Mouse (Mus musculus): ENCODE measurements around the gene Sigirr. TPM values are rescaled to one million over a fixed set of nuclear protein-coding genes. Genes with fewer than 3 reads are reported as not detected.

Sigirr gene
- polyA plus RNA-seq, 1 experiment from 2014 or later = 3.5 TPM

DNA sequence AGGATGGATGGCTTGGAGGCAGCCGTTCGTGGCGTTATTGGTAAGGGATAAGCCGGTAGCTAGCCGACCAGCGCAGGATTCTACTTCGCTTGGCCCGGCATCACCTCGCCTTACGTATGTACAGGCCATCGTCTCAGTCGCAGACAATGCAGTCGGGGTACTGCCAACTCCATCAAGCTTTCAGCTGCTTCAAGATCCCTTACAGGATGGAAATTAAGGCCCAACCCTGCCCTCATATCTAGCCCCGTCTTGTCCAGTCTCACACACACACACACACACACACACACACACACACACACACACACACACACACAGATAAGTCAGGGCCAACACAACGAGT, 23.1 kb upstream of the Sigirr start:
- 2% methylated on average over 15 of the region's 15 CpGs for WGBS
- Histone ChIP-seq H3K4me2 (peak overlapping the region; percentile 69), H3K9me3 (no peaks in the 10 kb centered on the region), H3K9ac (peak overlapping the region; percentile 74), H3K4me3 (peak overlapping the region; percentile 62), H3K27ac (replicated peaks) (peak overlapping the region; percentile 88), H3K36me3 (no peaks in the 10 kb centered on the region), H3K4me1 (replicated peaks) (peaks cover 7% of the 10 kb centered on the region; the same call in 1 of the 2 replicates), H3K27me3 (no peaks in the 10 kb centered on the region)
- peak; percentile 34; the same call in 1 of the 2 replicates for ATAC-seq (ENCODE audit: low read depth)

- H3K9ac ChIP-seq = peak overlapping the region; percentile 74
- H3K4me2 ChIP-seq = peak overlapping the region; percentile 69
- H3K9me3 ChIP-seq = no peaks in the 10 kb centered on the region
- peak overlapping the region; percentile 88 for H3K27ac ChIP-seq (replicated peaks)
- no peaks in the 10 kb centered on the region for H3K27me3 ChIP-seq
- H3K36me3 ChIP-seq = no peaks in the 10 kb centered on the region
- WGBS = 2% methylated on average over 29 of the region's 29 CpGs
- H3K4me3 ChIP-seq = peak overlapping the region; percentile 62
- ATAC-seq (ENCODE audit: low read depth) = peak; percentile 97
- H3K4me1 ChIP-seq (replicated peaks) = peaks cover 7% of the 10 kb centered on the region; the same call in 1 of the 2 replicates
These were observed 22.5 kb upstream of the Sigirr start for GRCm38 (mm10) chr7:141122689-141123516.

DNA sequence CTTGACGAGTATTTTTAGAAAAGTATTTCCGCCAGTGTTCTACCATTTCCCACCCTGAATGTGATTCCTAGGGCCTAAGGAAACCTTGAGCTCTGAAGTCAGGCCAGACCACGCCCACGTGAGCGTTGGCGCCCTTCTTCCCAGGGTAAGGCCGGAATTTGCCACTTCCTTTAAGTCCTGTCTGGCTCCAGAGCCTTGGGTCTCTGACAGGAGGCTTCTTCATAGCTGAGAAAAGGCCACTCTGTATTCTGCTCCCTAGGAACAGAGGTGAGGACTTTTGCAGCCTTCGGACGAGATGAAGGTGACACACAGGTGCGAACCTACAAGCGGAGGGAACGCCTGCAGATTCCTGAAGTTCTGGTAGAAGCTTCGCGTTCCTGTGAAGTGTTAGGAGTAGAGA, 21.9 kb upstream of the Sigirr start, which contains the start of gene Ptdss2:
Gene Ptdss2, plus strand, starts transcription at position 138 of the 400 bp plus-strand sequence.
- 59% methylated on average over 14 of the region's 14 CpGs for WGBS
- Histone ChIP-seq H3K4me1 (replicated peaks) (peaks cover 7% of the 10 kb centered on the region; the same call in 1 of the 2 replicates), H3K27ac (replicated peaks) (peak within 1 kb of the TSS; percentile 88)

DNA sequence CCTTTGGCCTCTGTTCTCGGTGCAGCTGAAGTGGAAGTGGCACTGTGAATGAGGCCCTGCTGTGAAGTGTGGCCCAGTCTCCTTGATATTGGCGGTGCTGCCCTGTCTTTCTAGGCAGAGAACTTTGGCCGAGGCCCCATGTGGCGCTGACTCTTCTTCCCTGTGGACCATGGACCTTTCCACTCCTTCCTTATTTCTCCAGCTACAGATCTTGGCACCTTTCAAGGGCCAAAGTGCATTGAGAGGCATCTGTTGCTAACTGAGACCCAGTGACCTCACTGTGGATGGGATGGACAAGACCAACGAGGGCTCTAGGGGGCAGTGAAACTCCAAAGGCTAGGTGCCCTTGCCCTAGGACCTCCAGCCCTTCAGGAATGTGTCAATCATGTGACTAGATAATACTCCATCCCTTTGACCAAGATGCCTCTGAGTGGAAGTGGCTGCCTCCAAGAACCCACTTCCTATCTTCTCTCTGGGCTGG, 20.7 kb upstream of the Sigirr start:
- H3K4me3 ChIP-seq = no peak overlapping the region
- H3K9me3 ChIP-seq = no peaks in the 10 kb centered on the region
- H3K4me1 ChIP-seq (replicated peaks) = peaks cover 7% of the 10 kb centered on the region; the same call in 1 of the 2 replicates
- no peak for ATAC-seq (ENCODE audit: low read depth)
- H3K27ac ChIP-seq (replicated peaks) = no peak overlapping the region
- peaks cover 7% of the 10 kb centered on the region for H3K27me3 ChIP-seq
- no peaks in the 10 kb centered on the region for H3K36me3 ChIP-seq
- 83% methylated on average over 5 of the region's 5 CpGs for WGBS
- H3K9ac ChIP-seq = no peak overlapping the region
- H3K4me2 ChIP-seq = no peak overlapping the region

More for the DNA sequence above, 21.9 kb upstream of the Sigirr start, which contains the start of gene Ptdss2:
- peak within 1 kb of the TSS; percentile 62 for H3K4me3 ChIP-seq
- H3K4me2 ChIP-seq = peak within 1 kb of the TSS; percentile 69
- no peaks in the 10 kb centered on the region for H3K36me3 ChIP-seq
- no peak for ATAC-seq (ENCODE audit: low read depth)
- peaks cover 5% of the 10 kb centered on the region for H3K27me3 ChIP-seq
- H3K9ac ChIP-seq = peak within 1 kb of the TSS; percentile 74
- H3K9me3 ChIP-seq = no peaks in the 10 kb centered on the region

GRCm38 (mm10) chr7:141120605-141121004, 20.2 kb upstream of the Sigirr start:
- 90% methylated on average over 3 of the region's 3 CpGs for WGBS
- ATAC-seq (ENCODE audit: low read depth) = no peak
- Histone ChIP-seq H3K4me3 (no peak overlapping the region), H3K4me2 (no peak overlapping the region), H3K9me3 (no peaks in the 10 kb centered on the region), H3K9ac (no peak overlapping the region), H3K27ac (replicated peaks) (no peak overlapping the region), H3K4me1 (replicated peaks) (peaks cover 7% of the 10 kb centered on the region; the same call in 1 of the 2 replicates), H3K36me3 (no peaks in the 10 kb centered on the region), H3K27me3 (peaks cover 7% of the 10 kb centered on the region)

- 72% methylated on average over 3 of the region's 3 CpGs for WGBS
- no peak overlapping the region for H3K27ac ChIP-seq (replicated peaks)
- no peak for ATAC-seq (ENCODE audit: low read depth)
These were observed 19.1 kb upstream of the Sigirr start for GRCm38 (mm10) chr7:141119487-141119886.

DNA sequence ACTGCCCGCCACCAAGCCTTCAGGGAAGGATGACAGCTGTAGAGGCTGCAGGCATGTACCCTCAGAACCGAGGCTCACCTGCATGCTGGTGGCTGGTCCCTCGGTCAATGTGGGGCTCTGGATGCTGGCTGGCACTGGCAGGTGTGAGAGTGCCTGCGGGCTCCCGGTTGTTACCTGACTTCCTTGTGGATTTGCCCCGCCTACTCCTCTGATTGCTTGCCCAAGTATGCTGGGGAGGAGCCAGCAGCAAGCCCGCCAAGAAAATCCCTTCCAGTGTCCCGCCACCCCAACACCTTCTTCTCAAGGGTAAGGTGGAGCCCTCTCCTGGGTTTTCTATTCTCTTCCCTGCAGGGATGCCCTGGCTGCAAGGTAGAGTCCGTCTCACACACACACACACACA, 17.3 kb upstream of the Sigirr start, which contains the start of gene Ano9:
Gene Ano9, minus strand, starts transcription at position 171 of the 400 bp plus-strand sequence.
- Histone ChIP-seq H3K27ac (replicated peaks) (no peak within 1 kb of the TSS), H3K36me3 (no peaks in the 10 kb centered on the region), H3K9me3 (no peaks in the 10 kb centered on the region), H3K4me3 (no peak within 1 kb of the TSS), H3K27me3 (peaks cover 11% of the 10 kb centered on the region), H3K4me1 (replicated peaks) (no peaks in the 10 kb centered on the region), H3K9ac (no peak within 1 kb of the TSS), H3K4me2 (no peak within 1 kb of the TSS)
- WGBS = 16% methylated on average over 9 of the region's 9 CpGs
- no peak for ATAC-seq (ENCODE audit: low read depth)

More at GRCm38 (mm10) chr7:141119487-141119886, 19.1 kb upstream of the Sigirr start:
- Histone ChIP-seq H3K36me3 (no peaks in the 10 kb centered on the region), H3K27me3 (peaks cover 11% of the 10 kb centered on the region), H3K9me3 (no peaks in the 10 kb centered on the region), H3K4me1 (replicated peaks) (peaks cover 7% of the 10 kb centered on the region; the same call in 1 of the 2 replicates), H3K4me3 (no peak overlapping the region), H3K9ac (no peak overlapping the region), H3K4me2 (no peak overlapping the region)

- Histone ChIP-seq H3K27me3 (peaks cover 11% of the 10 kb centered on the region), H3K36me3 (no peaks in the 10 kb centered on the region), H3K27ac (replicated peaks) (no peak overlapping the region), H3K9me3 (no peaks in the 10 kb centered on the region), H3K9ac (no peak overlapping the region), H3K4me3 (no peak overlapping the region), H3K4me1 (replicated peaks) (no peaks in the 10 kb centered on the region), H3K4me2 (no peak overlapping the region)
- 91% methylated on average over 9 of the region's 9 CpGs for WGBS
- ATAC-seq (ENCODE audit: low read depth) = no peak
These were observed 15.5 kb upstream of the Sigirr start for GRCm38 (mm10) chr7:141115874-141116273.

DNA sequence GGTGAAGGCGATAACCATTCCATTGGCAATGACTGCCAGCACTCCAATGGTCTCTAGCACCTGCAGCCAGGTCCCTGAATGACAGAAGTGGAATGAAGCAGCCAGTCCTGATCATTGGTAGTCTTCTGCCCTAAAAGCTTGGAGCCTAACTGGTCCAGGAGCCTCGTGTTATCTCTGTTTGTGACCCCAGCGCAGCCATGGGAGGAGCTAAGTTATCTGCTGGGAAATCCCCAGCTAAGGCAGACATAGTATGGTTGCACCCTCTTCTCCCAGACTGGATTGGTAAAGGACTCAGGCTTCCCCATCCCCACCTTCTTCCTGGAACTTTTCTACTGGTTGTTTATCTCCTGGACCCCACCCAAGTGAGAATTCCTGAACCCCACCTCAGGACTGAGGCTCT, 2.8 kb upstream of the Sigirr start:
- Histone ChIP-seq H3K36me3 (no peaks in the 10 kb centered on the region), H3K27ac (replicated peaks) (no peak overlapping the region), H3K4me1 (replicated peaks) (peaks cover 12% of the 10 kb centered on the region), H3K4me3 (no peak overlapping the region), H3K27me3 (peaks cover 46% of the 10 kb centered on the region), H3K4me2 (no peak overlapping the region), H3K9ac (no peak overlapping the region), H3K9me3 (no peaks in the 10 kb centered on the region)
- 75% methylated on average over 3 of the region's 3 CpGs for WGBS
- no peak for ATAC-seq (ENCODE audit: low read depth)

DNA sequence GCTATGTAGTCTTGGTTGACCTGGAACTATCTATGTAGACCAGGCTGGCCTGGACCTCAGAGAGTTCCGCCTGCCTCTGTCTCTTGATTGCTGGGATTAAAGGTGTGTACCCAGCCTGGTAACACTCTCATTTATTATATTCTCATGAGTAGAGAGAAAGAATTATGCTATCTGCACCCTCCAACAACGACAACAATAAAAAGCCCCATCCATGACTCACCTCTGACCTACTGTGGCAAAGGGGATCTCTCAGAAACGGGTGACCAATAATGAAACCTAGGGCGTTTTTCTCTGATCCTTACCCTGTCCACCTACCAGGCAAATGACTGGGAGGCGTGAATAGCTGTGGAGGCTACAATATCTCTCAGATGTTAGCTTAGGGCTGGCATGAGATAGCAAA, 3.2 kb downstream of the Sigirr start:
- H3K4me1 ChIP-seq (replicated peaks) = peaks cover 18% of the 10 kb centered on the region
- no peak overlapping the region for H3K4me3 ChIP-seq
- H3K9ac ChIP-seq = no peak overlapping the region
- ATAC-seq (ENCODE audit: low read depth) = no peak
- WGBS = 81% methylated on average over 5 of the region's 5 CpGs
- no peak overlapping the region for H3K27ac ChIP-seq (replicated peaks)
- H3K27me3 ChIP-seq = peaks cover 52% of the 10 kb centered on the region
- no peak overlapping the region for H3K4me2 ChIP-seq
- no peaks in the 10 kb centered on the region for H3K36me3 ChIP-seq
- H3K9me3 ChIP-seq = no peaks in the 10 kb centered on the region

DNA sequence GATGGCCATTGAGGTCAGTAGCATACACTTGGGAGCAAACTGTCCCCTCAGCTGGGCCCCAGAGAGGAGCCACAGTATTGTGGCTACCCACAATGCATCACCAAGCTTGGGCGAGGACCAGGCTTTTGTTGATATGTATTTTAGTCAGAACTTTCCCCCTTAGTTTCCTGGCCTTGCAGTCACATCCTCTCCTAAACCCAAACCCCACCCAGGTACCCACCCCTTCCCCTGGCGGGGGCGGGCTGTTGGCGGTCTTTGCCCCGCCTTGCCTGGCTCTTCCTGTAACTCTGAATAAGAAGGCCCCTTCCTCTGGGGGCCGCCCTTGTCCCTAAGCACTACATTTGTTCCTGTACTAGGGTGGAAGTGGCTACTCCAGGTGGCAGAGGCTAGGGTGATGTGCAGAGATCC, 3.7 kb downstream of the Sigirr start:
- no peaks in the 10 kb centered on the region for H3K36me3 ChIP-seq
- peaks cover 51% of the 10 kb centered on the region for H3K27me3 ChIP-seq
- H3K9me3 ChIP-seq = no peaks in the 10 kb centered on the region
- ATAC-seq (ENCODE audit: low read depth) = no peak
- H3K4me2 ChIP-seq = no peak overlapping the region
- H3K4me1 ChIP-seq (replicated peaks) = peaks cover 18% of the 10 kb centered on the region
- H3K9ac ChIP-seq = no peak overlapping the region
- no peak overlapping the region for H3K4me3 ChIP-seq
- 47% methylated on average over 6 of the region's 6 CpGs for WGBS
- H3K27ac ChIP-seq (replicated peaks) = no peak overlapping the region

- H3K27me3 ChIP-seq = peaks cover 51% of the 10 kb centered on the region
- no peaks in the 10 kb centered on the region for H3K36me3 ChIP-seq
- no peaks in the 10 kb centered on the region for H3K9me3 ChIP-seq
- H3K4me2 ChIP-seq = no peak overlapping the region
- no peak for ATAC-seq (ENCODE audit: low read depth)
- WGBS = 88% methylated on average over 6 of the region's 6 CpGs
- H3K9ac ChIP-seq = no peak overlapping the region
- H3K27ac ChIP-seq (replicated peaks) = no peak overlapping the region
- H3K4me3 ChIP-seq = no peak overlapping the region
- H3K4me1 ChIP-seq (replicated peaks) = peaks cover 18% of the 10 kb centered on the region
These were observed 4.4 kb downstream of the Sigirr start for GRCm38 (mm10) chr7:141096021-141096420.
